Mouse (Mus musculus) ES-E14 (cell line): ENCODE results near the gene Smok2a. TPM values are rescaled to one million over a fixed set of nuclear protein-coding genes. Genes with fewer than 3 reads are reported as not detected.
"Not testable (repeated sequence)": the region's sequence is repeated elsewhere in the genome, so short reads cannot be mapped to it uniquely, and the experiment has no call there.

Experiments used
- DNase-seq: peaks from one replicate; pipeline ENCODE4 v3.0.0-alpha.2; 2013; ENCODE audit warnings: low read depth, low spot score
- H3K27ac ChIP-seq: 2 replicates; pipeline ENCODE4 v1.5.1; 2012; ENCODE audit warnings: low read depth, mild to moderate bottlenecking, low read length, moderate library complexity, mixed read lengths; ENCODE audit not compliant: poor library complexity, insufficient read depth, severe bottlenecking
- H3K36me3 ChIP-seq: 2 replicates; pipeline ENCODE4 v1.6.1; 2012; ENCODE audit warnings: mild to moderate bottlenecking, low read length, moderate library complexity, mixed read lengths; ENCODE audit not compliant: control insufficient read depth, poor library complexity, insufficient read depth, severe bottlenecking
- H3K4me1 ChIP-seq, 2 experiments: fragments of 150-350 bp in 1 of 2; sonication (generic) in 1 of 2; 2 replicates each; pipeline ENCODE4 v1.6.1; 2012; ENCODE audit warnings: low read length in 2 of 2, mild to moderate bottlenecking in 1 of 2, mixed read lengths in 1 of 2; ENCODE audit not compliant: control insufficient read depth in 2 of 2, insufficient read depth in 2 of 2, poor library complexity in 1 of 2
- H3K4me3 ChIP-seq, 2 experiments: fragments of 150-350 bp in 1 of 2; sonication (generic) in 1 of 2; 2 replicates each; pipeline ENCODE4 v1.5.1; 2012; ENCODE audit warnings: low read length in 2 of 2, low read depth in 1 of 2, mild to moderate bottlenecking in 1 of 2, mixed read lengths in 1 of 2; ENCODE audit not compliant: insufficient read depth in 1 of 2, poor library complexity in 1 of 2, severe bottlenecking in 1 of 2
- H3K9ac ChIP-seq: 2 replicates; pipeline ENCODE4 v1.6.1; 2012; ENCODE audit warnings: low read depth, mild to moderate bottlenecking, low read length, mixed read lengths; ENCODE audit not compliant: poor library complexity, insufficient read depth, severe bottlenecking
- H3K9me3 ChIP-seq: fragments of 150-350 bp; sonication (generic); 2 replicates; pipeline ENCODE4 v1.6.1; 2012; ENCODE audit warnings: low read depth, mild to moderate bottlenecking, low read length; ENCODE audit not compliant: control insufficient read depth, insufficient read depth
- CHD2 ChIP-seq: IDR thresholded peaks from 2 replicates; pipeline ENCODE4 v1.6.1; 2014; ENCODE audit warnings: mild to moderate bottlenecking, low read depth, low read length, inconsistent platforms
- HCFC1 ChIP-seq: IDR thresholded peaks from 2 replicates; pipeline ENCODE4 v1.6.1; 2012; ENCODE audit warnings: low read length, inconsistent platforms, borderline replicate concordance; ENCODE audit not compliant: insufficient read depth
- MAFK ChIP-seq: IDR thresholded peaks from 2 replicates; pipeline ENCODE4 v1.6.1; 2014; ENCODE audit warnings: mild to moderate bottlenecking, low read depth, low read length, inconsistent platforms; ENCODE audit not compliant: insufficient read depth
- ZC3H11A ChIP-seq: IDR thresholded peaks from 2 replicates; pipeline ENCODE4 v1.6.1; 2012; ENCODE audit warnings: low read depth, mild to moderate bottlenecking, inconsistent platforms, low read length, borderline replicate concordance
- ZNF384 ChIP-seq: IDR thresholded peaks from 2 replicates; pipeline ENCODE4 v1.6.1; 2012; ENCODE audit warnings: low read depth, low read length, inconsistent platforms
- in situ Hi-C, 2 experiments: fragments of 600-800 bp; cut with MboI; formaldehyde crosslinking; loops; one replicate each; pipeline ENCODE4 v1.15.1; 2025; ENCODE audit warnings: low sequenced_read_pairs in 2 of 2, inconsistent platforms in 1 of 2; ENCODE audit not compliant: unreplicated experiment in 2 of 2
- total RNA-seq: library from RNA; depleted of rRNA; stranded (reverse); fragments of 300-350 nt; gene quantifications from 2 replicates; pipeline ENCODE4 v1.2.3, GENCODE M21; 2012

The Smok2a gene
- total RNA-seq, 1 experiment, result not detected

DNA sequence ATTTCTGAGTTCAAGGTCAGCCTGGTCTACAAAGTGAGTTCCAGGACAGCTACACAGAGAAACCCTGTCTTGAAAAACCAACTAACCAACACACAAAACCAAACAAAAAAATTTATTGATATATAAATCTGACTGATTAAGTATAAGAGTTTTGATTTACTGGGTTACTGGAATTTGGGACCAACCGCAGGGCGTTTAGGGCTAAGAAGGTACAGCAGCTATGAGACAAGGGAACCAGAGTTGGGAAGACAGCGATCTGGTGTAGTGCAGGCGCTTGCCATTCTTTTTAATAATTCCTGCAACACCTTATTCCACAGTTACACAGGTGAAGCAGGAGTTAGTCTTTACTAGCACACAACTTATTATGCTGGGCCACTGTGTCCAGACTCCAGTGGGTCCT is 19.4 kb upstream of the Smok2a start:
- H3K4me3 ChIP-seq, result not testable (repeated sequence)

DNA sequence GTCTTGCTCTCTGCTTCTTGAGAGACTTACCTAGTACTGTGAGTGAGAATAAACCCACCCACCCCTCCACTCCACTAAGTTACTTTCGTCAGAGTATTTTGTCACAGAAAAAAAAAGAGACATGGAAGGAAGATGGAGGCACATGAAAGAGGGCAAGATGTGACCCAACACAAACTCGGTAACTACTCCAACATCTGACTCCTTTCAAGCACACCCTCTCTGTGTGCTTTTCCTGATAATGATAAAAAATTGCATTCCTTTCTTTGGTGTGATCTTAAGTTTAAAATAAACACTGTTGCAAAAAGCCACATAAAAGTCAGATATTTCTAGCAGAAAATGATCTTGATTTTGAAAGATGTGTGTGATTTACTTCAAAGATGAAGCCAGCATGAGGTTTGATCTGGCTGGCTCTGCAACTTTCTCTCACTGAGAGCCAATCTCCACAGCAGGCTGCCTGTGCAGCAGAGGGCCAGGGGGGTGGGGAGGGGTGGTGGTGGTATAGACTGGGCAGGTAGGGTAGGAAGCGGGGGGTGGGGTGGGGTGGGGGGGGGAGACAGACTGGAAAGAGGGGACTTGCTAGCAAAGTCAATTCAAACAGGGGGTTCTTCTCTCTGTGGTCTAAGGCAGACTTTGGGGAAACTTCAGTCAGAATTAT is 18.4 kb upstream of the Smok2a start:
- H3K27ac ChIP-seq, H3K9me3 ChIP-seq, in situ Hi-C loops: not testable (repeated sequence)

More for the DNA sequence above, 19.4 kb upstream of the Smok2a start:
- H3K9me3 ChIP-seq, DNase-seq, H3K27ac ChIP-seq, in situ Hi-C loops, H3K36me3 ChIP-seq, H3K9ac ChIP-seq, H3K4me1 ChIP-seq: not testable (repeated sequence)

DNA sequence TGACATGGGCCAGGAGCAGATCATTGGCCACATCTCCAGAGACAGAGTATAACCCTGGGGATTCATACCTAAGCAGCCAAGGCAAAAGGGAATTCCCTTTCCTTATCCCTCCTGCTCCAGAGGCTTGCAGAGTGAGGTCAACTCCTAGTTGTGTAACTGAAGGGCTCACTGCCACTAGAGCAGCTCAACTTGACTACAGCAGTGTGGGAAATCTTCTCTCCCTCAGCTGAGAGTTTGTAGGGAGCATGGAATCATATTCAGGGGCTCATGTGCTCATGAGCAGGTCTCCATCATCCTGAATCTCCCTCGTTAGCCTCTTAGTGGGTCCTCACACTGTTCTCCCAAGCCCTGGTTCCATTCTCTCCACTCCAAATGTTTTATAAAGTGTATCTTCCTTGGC is 15.7 kb upstream of the Smok2a start:
- H3K4me3 ChIP-seq, H3K36me3 ChIP-seq, H3K27ac ChIP-seq, DNase-seq, H3K4me1 ChIP-seq, H3K9me3 ChIP-seq, H3K9ac ChIP-seq: not testable (repeated sequence)
- in situ Hi-C loops, result loop anchor here in 1 of 2 experiments (5.0 kb wide), 1 partner anchor 307 kb away; no protein-coding TSS in a partner anchor

More for the DNA sequence above, 18.4 kb upstream of the Smok2a start:
- H3K9ac ChIP-seq, DNase-seq, H3K36me3 ChIP-seq, H3K4me3 ChIP-seq, H3K4me1 ChIP-seq: not testable (repeated sequence)

DNA sequence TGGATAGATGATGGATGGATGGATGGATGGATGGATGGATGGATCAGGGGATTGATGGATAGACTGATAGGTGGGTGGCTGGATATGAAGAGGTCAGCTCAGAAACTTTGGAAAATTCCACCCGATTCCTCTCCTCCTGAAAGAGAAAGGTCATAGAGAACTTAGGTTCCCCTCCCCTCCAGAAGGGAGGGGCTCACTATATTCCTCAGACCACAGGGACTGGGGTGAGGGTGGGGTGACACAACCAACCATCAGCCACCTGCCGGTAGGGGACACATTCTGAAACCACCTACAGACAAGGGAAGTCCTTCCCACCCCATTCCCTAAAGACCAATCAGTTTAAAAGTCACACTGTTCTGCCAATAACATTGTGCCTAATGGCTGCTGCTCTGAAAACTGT is 14.5 kb upstream of the Smok2a start:
- TF ChIP-seq CHD2, result no peak
- no peak for TF ChIP-seq ZC3H11A
- TF ChIP-seq HCFC1, result no peak
- TF ChIP-seq ZNF384, result no peak
- TF ChIP-seq MAFK, result no peak
- Histone ChIP-seq H3K4me3 (no peak overlapping the region), H3K36me3 (no peaks in the 10 kb centered on the region), H3K4me1 (no peaks in the 10 kb centered on the region), H3K9me3 (no peaks in the 10 kb centered on the region), H3K9ac (no peak overlapping the region), H3K27ac (no peak overlapping the region)
- in situ Hi-C loops, result loop anchor here in 1 of 2 experiments (5.0 kb wide), 1 partner anchor 306 kb away; no protein-coding TSS in a partner anchor
- DNase-seq, result no peak

DNA sequence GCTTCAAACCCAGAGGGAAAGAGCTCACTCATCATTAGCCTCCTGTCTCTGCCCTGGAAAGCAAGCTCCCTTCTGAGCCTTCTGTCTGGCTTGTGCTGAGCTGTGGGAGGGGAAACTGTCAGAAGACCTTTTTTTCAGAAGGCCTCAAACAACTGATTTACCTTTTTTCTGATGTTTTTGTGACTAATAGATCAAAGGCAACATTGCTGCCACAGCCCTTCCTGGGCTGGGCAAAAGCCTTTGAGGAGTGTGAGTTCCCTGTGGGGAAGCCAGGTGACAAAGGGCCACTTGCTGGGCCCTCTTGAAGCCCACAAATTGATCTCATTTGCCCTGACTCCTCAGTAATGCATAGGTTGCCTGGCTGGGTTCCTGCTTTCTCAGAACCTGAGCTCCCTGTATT is 12.5 kb upstream of the Smok2a start:
- H3K36me3 ChIP-seq, H3K9ac ChIP-seq, H3K4me1 ChIP-seq, H3K4me3 ChIP-seq, DNase-seq, H3K27ac ChIP-seq, H3K9me3 ChIP-seq: not testable (repeated sequence)
- in situ Hi-C loops, result loop anchor here in 1 of 2 experiments (5.0 kb wide), 1 partner anchor 304 kb away; no protein-coding TSS in a partner anchor
